Mouse (Mus musculus) lung, postnatal 0 days (tissue): ENCODE results near the gene Prr13.

ENCODE experiments used
- CTCF ChIP-seq: IDR thresholded peaks from 2 replicates; pipeline ENCODE4 v1.5.1; 2016; ENCODE audit warnings: antibody characterized with exemption, mild to moderate bottlenecking
- EP300 ChIP-seq: IDR thresholded peaks from 2 replicates; pipeline ENCODE4 v1.6.1; 2016; ENCODE audit warnings: antibody characterized with exemption, mild to moderate bottlenecking, control low read depth

DNA sequence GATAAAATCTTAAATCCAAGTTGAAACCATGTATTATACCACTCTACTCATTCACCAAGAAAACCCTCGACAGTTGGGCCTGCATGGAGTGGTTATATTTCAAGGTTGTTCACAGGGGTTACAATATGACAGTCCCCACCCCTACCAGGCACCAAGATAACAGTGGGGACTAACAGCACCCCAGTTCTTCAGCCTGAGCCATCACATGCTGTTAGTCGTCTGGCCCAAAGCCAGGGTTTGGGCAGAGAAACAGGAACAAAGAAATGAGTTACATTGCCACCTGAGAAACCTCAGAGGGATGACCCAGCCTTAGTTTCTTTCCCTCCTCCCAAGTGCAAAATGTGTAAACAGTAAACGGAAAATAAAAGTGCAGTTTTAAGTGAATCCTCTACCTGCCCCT lies 40.5 kb downstream of the Prr13 start:
- no peak for TF ChIP-seq CTCF
- no peak for TF ChIP-seq EP300
